Mouse (Mus musculus): Measurements from ENCODE around the gene Lst1. TPM values are rescaled to one million over a fixed set of nuclear protein-coding genes. Genes with fewer than 3 reads are reported as not detected.
"Not testable (repeated sequence)": the region's sequence is repeated elsewhere in the genome, so short reads cannot be mapped to it uniquely, and the experiment has no call there.

Gene Lst1
- 44.3 and 51.6 TPM in 2 replicates for total RNA-seq (2017)

DNA sequence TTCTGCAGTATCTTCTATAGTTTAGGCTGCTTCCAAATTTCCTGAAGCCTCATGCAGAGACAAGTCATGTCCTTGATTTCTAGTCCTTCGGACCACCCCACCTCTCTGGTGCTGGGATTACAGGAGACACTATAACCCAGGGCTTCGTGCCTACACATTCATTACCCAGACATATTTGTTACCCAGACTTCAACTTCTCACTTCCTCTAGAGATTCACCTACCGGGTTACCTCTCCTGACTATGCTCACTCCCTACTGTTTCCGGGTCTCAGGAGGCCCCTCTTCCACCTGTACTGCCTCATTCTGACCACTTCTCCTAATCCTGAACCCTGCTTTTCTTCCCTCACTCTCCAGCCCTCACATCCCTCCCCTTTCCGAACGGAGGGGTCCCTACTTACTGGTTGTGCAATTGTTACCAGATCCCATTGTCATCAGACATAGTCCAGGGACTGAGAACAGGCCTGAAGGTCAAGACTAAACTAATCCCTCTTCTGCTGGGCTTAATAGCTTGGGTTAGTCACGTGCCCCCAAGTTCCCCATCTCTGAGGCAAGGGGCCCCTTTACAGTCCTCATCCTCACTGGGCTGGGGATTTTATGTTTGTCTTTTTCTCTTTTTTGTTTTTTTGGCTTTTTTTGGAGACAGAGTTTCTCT is at the start of gene Lst1:
TSS of gene Lst1 (minus strand) at position 481 of the 652 bp plus-strand sequence.
- ATAC-seq (replicated peaks; ENCODE audit: low read depth, poor library complexity, severe bottlenecking), result peak; percentile 3; the same call in 1 of the 2 replicates

DNA sequence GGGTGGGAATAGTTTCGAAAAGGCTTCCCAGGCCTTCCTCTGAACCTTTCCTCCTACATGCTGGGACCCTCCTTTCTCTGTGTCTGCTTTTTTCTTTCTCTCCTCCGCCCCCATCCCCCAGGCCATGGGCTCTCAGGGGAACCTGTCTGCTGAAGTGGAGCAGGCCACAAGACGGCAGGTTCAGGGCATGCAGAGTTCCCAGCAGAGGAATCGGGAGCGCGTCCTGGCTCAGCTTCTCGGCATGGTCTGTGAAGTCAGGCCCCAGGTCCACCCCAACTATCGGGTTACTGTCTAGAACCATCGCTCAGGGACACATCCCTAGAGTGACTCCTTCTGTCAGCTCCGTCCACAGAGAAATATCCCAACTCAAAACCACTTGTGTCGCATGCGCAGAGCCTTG is 49.3 kb upstream of the Lst1 start:
- no peak for ATAC-seq (replicated peaks; ENCODE audit: low read depth, poor library complexity, severe bottlenecking)

DNA sequence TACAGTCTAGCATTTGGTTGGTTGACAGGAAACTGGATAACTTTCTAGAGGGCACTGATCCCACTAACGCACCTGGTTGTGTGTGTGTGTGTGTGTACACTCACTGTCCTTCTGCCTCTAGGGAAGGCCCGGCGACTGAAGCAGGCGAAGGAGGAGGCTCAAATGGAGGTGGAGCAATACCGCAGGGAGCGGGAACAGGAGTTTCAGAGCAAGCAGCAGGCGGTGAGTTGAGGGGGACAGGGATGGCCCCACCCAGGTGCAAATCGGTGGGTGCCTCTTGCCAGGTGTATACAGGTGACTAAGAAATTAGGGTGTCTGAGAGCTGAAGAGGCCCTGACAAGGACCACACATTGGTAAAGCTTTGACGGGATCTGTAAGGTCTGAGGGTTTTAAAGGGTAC is 48.8 kb upstream of the Lst1 start:
- no peak for ATAC-seq (replicated peaks; ENCODE audit: low read depth, poor library complexity, severe bottlenecking)

DNA sequence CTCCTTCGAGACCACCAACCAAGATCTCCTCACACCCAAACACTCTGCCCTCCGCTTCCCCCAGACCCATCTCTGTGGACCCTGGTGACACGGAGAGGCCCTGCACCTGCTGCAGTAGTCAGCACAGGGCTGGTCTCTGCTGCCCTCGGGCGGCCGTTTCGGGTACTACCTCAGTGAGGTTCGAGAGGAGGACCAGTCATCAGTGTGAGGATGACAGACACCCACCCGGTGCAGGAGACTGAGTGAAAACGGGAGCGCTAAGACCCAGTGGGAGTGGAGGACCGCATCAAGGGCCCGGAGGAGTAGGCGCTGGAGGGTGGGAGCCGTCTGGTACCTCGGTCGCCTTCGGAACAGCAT is 48.1 kb upstream of the Lst1 start:
- ATAC-seq (replicated peaks; ENCODE audit: low read depth, poor library complexity, severe bottlenecking), result peak; percentile 69

DNA sequence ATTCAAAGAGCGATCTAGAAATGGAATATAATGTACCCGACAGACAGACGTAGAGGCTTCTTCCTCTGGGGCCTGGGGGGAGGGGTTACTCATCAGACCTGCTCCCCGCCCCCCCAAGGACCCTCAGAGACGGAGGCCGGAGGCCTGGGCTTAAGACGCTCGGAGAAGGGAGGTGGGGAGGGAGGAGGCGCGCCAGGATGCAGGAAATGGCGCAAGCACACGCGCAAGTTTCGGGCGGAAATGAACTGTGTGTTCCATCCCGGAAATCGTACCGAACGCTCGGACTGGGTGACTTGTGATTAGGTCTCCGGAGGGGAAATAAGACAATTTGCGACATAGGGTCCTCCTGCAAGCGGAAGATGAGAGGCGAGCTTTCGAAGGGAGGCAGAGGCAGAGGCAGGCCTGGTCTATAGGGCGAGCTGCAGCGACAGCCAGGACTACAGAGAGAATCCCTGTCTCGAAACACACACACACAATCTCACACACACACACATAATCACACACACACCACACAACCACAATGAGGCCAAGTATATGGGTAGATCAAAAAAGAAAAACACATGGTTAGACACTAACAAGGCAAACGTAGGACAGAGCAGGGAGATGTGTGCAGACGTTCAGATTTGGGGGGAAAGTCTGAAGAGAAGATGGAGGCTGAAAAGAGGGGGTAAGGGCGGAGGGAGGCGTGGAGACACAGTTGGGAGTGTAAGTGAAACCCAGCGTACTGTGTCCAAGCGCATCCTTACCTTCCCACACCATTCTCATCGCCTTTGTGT is 47.6 kb upstream of the Lst1 start, which contains the start of gene Nfkbil1:
TSS of gene Nfkbil1 (minus strand) at position 179 of the 776 bp plus-strand sequence.
- ATAC-seq (replicated peaks; ENCODE audit: low read depth, poor library complexity, severe bottlenecking), result peak; percentile 68

DNA sequence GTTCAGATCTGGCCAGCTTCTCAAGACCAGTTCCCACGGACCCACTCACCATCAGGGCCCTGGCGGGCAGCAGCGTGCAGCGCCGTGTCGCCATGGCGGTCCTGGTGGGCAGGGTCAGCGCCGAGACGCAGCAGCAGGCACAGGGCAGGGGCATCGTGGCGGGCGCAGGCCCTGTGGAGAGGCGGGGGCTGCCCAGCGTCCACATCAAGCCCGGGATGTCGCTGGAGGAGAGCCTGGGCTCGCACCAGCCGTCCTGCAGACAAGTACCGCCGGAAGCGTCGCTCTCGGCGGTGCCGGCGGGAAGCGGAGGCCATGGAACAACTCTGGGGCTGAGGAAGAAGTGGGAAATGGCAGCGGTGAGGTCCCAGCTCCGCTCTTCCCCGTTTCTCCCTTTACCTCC is 46.7 kb upstream of the Lst1 start:
- no peak for ATAC-seq (replicated peaks; ENCODE audit: low read depth, poor library complexity, severe bottlenecking)

DNA sequence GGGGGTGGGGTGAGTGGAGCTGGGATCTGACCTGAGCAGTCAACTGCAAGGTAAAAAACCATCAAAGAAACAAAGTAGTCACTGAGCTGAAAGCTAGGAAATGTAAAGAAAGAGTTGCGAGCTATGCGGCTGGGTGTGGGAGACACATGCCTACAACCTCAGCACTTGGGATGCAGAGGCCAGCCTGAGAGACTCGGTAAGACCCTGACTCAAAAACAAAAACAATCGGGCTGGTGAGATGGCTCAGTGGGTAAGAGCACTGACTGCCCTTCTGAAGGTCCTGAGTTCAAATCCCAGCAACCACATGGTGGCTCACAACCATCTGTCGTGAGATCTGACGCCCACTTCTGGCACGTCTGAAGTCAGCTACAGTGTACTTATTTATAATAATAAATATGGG is 45.9 kb upstream of the Lst1 start:
- not testable (repeated sequence) for ATAC-seq (replicated peaks; ENCODE audit: low read depth, poor library complexity, severe bottlenecking)

DNA sequence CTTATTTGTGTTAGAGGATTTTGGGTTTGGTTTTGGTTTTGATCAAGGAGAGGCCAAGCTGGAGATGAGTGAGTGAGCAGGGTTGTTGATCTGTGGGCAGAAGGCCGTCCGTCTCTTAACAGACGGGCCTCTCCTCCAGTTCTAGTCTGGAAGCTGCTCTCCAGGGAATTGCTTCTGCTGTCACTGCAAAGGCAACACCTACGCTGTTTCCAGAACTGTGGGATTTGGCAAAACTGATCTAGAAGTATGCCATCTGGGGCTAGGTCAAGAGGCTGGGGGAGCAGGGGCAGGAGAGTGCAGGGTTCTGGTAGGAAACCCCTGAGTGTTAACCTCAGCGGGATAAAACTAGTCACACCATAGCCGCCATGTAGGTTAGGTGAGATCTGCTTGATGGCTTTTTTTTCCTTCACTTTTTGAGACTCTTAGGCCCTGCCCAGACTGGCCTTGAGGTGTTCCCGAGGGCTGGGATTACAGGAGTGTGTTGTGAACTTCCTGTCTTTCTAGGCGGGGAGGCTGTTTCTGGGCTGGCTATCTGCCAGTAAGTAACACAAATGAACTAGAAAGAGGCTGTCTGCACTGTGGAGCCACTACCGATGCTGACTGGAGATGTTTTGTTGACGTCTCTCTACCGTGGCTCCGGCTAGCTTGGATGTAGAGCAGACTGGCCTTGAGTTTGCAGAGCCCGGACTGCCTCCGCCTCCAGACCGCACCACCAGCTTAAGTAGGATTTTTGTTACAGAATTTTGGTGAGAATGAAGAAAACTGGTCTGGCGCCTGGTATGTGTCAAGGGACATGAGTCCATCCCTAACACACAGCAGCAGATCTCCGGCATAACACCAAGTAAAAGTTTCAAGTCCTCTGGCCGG is 45.1 kb upstream of the Lst1 start, which contains the start of gene Atp6v1g2:
TSS of gene Atp6v1g2 (plus strand) at position 547 of the 867 bp plus-strand sequence.
- ATAC-seq (replicated peaks; ENCODE audit: low read depth, poor library complexity, severe bottlenecking), result no peak

DNA sequence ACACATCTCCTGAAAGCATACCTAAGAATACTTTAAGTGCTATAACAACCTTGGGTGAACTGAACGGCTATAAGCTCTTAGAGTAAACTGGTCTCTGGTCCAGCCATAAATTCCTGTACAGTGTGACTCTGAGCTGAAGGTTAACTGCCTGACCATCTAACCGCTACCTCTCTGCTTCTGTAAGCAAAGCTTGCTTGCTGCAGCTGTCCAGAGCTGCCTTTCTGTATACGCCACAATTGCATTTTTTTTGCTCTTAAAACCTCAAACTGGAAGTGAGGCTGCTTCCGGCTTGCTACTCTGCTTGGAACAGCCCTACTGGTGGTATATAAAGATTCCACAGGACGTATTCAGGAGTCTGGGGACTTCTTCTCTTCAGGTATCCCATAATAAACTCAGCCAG is 44.4 kb upstream of the Lst1 start:
- peak; percentile 13 for ATAC-seq (replicated peaks; ENCODE audit: low read depth, poor library complexity, severe bottlenecking)

DNA sequence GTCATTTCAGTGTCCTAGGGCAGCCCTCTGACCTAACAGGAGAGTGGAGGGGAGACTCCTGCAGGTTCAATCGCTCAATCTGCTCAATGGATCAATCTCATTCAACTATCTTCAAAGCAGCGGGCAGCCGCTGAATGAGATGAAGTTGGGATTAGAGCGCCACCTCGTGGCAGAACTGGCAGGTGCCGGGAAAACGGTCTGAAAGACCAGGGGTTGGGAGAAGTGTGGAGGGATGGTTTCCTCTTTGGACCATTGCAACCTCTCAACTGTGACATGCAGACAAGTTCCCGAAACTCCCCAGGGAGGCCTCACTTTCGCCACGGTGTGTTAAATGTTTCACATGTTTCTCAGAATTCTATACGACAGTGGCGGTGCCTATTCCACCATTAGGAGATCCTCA is 43.8 kb upstream of the Lst1 start:
- 0 out of 2 replicates have a peak, but pooled peaks have one; percentile 12 for ATAC-seq (replicated peaks; ENCODE audit: low read depth, poor library complexity, severe bottlenecking)

DNA sequence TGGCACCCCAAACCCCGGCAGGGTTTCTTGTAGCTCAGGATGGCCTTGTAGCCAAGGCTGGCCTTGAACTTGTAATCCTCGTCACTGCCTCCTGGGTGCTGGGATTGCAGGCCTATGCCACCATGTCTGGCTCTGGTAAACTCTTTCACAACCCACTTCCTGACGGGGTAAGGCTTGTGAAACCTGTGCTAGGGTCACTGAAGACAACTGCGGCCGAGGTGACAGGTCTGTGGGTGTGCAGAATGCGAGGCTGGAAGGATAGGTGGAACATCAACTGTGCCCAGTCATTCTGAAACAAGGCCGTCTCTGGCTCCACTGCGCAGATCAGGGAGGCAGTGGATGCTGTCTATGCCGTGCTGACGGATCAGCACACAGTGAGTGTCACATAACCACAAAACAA is 42.8 kb upstream of the Lst1 start:
- ATAC-seq (replicated peaks; ENCODE audit: low read depth, poor library complexity, severe bottlenecking), result no peak

DNA sequence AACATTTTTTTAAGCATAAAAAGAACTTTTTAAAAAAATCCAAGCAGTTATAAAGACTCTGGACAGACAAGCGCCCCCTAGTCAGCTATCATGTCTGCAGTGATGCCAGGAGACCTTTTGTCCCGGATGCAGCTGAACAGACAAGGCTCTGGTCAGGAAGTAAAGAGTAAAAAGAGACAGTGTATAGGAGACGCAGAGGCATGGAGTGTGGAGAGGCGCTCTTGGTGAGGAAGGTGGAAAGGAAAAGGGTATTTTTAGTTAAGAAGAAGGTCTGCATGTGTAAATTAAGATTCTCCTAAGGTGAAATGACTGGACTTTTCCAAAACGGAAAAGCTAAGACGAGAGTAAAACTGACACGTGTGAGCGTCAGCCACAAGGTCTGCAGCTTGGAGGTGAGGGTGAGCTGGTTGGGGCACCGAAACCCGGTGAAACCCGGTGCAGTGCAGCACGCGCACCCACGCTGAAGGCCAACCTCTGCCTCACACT is 38.4 kb upstream of the Lst1 start:
- ATAC-seq (replicated peaks; ENCODE audit: low read depth, poor library complexity, severe bottlenecking), result no peak

DNA sequence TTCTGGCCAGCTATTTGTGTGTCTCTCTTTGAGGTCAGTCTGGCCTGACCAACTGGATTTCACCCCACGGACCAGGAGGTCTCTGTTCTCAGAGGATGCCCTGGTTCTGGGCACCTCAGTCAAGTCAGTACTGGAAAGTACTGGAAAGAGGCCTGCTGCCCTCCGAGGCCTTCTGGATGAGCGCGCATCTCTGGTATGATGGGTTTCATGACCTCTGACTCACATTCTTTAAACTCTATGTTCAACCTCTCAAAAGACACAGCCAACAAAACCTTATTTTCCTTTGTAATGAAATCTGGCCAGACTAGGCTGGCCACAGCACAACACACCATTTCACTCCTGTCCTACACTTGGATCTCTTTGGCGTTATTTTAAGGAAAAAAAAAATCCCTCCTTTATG is 37.2 kb upstream of the Lst1 start:
- no peak for ATAC-seq (replicated peaks; ENCODE audit: low read depth, poor library complexity, severe bottlenecking)

DNA sequence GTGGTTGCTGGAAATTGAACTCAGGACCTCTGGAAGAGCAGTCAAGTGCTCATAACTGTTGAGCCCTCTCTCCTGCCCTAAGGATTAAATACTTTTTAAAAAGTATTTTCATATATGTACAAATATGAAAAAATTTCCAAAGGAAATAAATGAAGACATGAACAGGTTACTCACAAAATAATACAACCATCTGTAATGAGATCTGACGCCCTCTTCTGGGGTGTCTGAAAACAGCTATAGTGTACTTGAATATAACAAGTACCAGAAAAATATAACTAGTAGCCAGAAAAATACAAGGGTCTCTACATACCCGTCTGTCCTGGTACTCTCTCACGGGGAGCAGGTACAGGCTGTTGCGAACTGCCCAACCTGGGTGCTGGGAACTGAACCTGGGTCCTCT is 36.4 kb upstream of the Lst1 start:
- no peak for ATAC-seq (replicated peaks; ENCODE audit: low read depth, poor library complexity, severe bottlenecking)

DNA sequence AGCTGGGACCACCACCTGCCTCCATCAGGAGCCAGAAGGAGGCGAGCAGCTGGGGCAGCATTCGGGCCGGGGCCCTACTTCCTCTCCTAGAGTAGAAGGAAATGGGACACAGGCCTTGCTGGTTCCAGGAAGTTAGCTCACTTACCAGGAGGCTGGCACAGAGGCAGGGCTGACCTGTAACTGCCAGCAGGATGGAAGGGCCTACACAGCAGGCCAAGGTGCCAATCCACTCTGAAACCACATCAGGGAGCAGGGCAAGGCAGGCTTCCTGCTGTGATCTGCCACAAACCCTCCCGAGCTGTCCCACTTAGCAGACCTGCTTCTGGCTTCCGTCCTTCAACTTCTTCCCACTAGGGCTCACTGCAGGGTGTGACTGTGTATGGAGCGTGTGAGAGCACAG is 34.1 kb upstream of the Lst1 start:
- ATAC-seq (replicated peaks; ENCODE audit: low read depth, poor library complexity, severe bottlenecking), result peak; percentile 59

DNA sequence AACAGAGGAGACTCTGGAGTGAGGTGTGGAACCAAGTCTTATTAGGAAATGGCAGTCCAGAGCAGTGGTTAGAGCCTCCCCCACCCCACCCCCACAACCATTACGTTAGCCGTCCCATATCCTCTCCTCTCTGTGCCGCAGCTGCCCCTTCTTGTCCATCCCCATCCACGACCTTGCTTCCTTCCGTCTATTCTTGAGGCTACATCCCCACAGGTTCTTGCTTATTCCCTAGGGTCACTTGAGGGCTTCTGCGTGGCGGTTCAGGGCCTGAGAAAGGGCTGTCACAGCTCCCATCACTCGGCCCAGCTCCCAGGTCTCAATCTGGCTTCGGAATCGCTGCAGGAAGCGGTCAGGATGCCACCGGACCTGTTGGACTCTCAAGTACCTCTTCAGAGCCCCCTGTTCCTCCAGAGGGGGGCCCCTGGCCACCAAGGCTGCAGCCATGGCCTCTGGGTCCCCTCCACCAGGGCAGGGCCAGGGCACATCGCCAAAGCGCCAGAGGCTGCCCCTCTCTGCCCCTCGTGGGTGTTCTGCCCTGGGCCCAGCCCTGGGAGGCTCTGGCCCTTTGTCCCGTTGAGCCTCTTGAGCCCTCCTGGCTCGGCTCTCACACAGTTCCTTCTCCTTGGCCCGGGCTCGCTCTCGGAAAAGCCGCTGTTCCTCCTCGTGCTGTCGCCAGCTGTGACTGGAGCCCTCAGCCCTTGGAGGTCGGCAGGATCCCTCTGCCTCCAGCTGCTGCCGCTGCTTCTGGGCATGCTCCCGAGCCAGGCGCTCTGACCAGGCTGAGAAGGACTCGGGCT is 32.1 kb upstream of the Lst1 start, which contains the start of gene Gm16181:
TSS of gene Gm16181 (plus strand) at position 679 of the 797 bp plus-strand sequence.
- no peak for ATAC-seq (replicated peaks; ENCODE audit: low read depth, poor library complexity, severe bottlenecking)

DNA sequence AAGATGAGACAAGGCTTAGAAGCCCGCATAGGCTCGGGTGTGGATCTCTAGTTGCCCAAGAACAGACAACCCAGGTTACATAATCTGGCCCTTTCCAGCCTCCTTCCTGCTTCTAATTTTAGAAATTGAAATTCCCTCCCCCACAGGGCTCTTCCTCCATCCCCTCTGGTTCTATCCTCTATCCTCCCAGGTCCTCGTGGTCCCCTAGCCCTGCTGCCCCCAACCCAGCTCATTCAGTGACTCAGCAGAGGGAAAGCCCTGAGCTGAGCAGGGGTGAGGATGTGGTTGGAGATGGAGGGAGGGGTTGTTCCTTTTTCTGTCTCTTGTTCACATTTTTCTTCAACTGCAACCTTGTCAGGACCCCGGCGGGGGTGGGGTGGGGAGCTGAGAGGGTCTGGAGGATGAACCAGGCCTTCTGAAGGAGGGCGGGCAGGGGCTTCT is 31.4 kb upstream of the Lst1 start:
- peak; percentile 66 for ATAC-seq (replicated peaks; ENCODE audit: low read depth, poor library complexity, severe bottlenecking)

DNA sequence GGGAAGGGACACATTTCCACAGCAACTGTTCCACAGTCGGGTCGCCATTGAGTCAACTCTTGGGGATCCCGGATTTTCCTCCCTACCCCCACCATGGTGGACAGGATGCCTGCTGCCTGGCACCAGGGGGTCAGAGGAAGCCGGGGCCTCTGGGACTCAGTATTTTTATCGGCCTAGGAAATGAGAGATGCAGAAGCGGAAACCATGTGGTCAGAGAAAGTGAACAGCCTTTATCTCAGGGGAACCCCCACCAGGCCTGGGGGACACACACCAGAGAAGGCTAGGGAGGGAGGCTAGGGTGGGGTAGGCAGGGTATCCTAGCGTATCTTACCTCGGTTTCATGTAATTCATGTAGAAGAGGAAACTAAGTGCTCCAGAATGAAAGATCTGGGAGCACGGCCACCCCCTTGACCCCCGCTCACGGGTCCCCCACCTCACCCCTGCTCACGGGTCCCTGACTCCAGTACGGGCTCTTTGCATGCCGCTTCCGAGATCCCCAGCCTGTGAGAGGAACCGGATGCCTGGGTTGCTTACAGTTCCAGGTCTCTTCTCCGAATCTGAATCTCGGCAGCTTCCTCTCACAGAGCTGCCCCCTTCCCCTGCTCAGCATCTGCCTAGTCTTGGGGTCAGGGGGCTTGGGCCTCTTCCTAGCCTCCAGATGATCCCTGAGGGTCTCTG is 30.4 kb upstream of the Lst1 start:
- peak; percentile 61 for ATAC-seq (replicated peaks; ENCODE audit: low read depth, poor library complexity, severe bottlenecking)

DNA sequence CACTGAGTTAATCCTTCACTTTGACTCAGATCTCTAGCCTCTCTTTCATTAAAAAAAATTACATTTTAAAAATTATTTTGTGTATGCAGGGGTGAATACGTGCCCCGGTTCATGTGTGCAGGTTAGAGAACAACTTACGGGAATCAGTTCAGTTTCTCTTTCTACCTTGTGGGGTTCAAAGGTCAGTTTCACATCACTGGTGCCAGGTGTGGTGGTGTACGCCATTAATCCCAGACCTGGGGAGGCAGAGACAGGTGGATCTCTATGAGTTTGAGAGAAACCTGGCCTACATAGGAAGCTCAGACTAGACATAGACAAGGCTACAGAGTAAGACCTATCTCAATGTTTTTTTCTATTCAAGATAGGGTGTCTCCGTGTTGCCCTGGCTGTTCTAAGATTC is 24.8 kb upstream of the Lst1 start:
- no peak for ATAC-seq (replicated peaks; ENCODE audit: low read depth, poor library complexity, severe bottlenecking)

Measured in common myeloid progenitor, adult 5-6 weeks (primary cell).